ENCODE assay signal across 7 mouse cellular contexts in the genomic region with DNA sequence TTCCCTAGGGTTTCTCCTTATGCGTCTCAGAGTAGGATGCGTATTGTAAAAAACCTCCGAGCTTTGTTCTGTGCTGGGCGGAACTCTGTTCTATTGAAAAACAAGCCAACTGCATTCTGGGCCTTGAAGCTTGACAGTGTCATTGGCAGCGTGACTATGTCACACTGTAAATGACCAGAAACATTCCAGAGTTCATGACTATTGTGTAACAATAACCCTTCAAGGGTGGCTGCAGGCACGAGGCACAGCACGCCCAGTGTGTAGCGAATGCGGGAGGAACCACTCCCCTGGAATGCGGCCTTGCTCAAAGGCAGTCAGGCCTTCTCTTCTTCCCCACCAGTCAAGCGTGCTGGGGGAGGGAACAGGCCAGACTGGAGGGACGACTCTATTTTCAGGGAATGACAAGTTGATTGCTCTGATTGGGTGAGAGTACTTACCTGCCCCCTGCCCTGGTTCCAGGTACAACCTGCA.
DNase-seq lines count a peak whose midpoint lies in the region; ATAC-seq and TF ChIP-seq lines count a peak whose summit lies in the region.

No protein-coding gene starts in this region.

- H3K27ac ChIP-seq in hindbrain, embryonic 16.5 days (ENCODE audit: low read depth, low read length), result no peak overlapping the region
- H3K27ac ChIP-seq in lung, postnatal 0 days (ENCODE audit: low read length), result peak overlapping the region; percentile 22

- CTCF ChIA-PET in Patski (lab: Charles Lee), result interaction anchor here (1.1 kb wide), 1 partner anchor 27 kb away, joined by 3 read pairs; no protein-coding TSS in a partner anchor

- H3K27me3 ChIP-seq in Patski, result no peaks in the 10 kb centered on the region
- no peaks in the 10 kb centered on the region for H3K27me3 ChIP-seq in hindbrain, embryonic 16.5 days (replicated peaks; ENCODE audit: control insufficient read depth, insufficient read depth, low read length)
- no peaks in the 10 kb centered on the region for H3K27me3 ChIP-seq in lung, postnatal 0 days (replicated peaks; ENCODE audit: insufficient read depth, low read length)

- H3K9ac ChIP-seq in hindbrain, embryonic 16.5 days (ENCODE audit: low read depth, low read length), result no peak overlapping the region
- H3K9ac ChIP-seq in lung, postnatal 0 days (replicated peaks; ENCODE audit: low read depth), result no peak overlapping the region

- no peaks in the 10 kb centered on the region for H3K4me1 ChIP-seq in hindbrain, embryonic 16.5 days (ENCODE audit: control insufficient read depth, insufficient read depth, low read depth, low read length)
- H3K4me1 ChIP-seq in lung, postnatal 0 days (ENCODE audit: insufficient read depth, low read depth, low read length), result no peaks in the 10 kb centered on the region; the same call in 1 of the 2 replicates

- H3K4me3 ChIP-seq in hindbrain, embryonic 16.5 days (ENCODE audit: low read length), result no peak overlapping the region
- H3K4me3 ChIP-seq in lung, postnatal 0 days (ENCODE audit: low read depth, low read length), result no peak overlapping the region

- no peak for TF ChIP-seq CTCF in Patski (IDR thresholded peaks at IDR 0.05)
- TF ChIP-seq CTCF in lung, postnatal 0 days (IDR thresholded peaks at IDR 0.05), result no peak

- ATAC-seq in Patski, result peak; percentile 97
- peak; percentile 50 for ATAC-seq in hindbrain, embryonic 16.5 days
- peak; percentile 93 for ATAC-seq in lung, postnatal 0 days

- in situ Hi-C loops in Patski (cut with MboI; ENCODE audit: low pct_unique_long_range_greater_than_20kb), result no loop called here

- no peaks in the 10 kb centered on the region for H3K9me3 ChIP-seq in hindbrain, embryonic 16.5 days (ENCODE audit: control insufficient read depth, low read length)
- H3K9me3 ChIP-seq in lung, postnatal 0 days (ENCODE audit: low read length), result no peaks in the 10 kb centered on the region

- peak; percentile 73 for TF ChIP-seq EP300 in lung, postnatal 0 days (IDR thresholded peaks at IDR 0.05)

- H3K4me2 ChIP-seq in hindbrain, embryonic 16.5 days (ENCODE audit: low read length), result no peak overlapping the region
- H3K4me2 ChIP-seq in lung, postnatal 0 days (replicated peaks; ENCODE audit: low read depth, low read length), result no peak overlapping the region

- WGBS in hindbrain, embryonic 16.5 days, result 29% methylated on average over 12 of the region's 12 CpGs
- WGBS in lung, postnatal 0 days, result 44% methylated on average over 12 of the region's 12 CpGs

- POLR2A ChIA-PET in Patski (lab: Charles Lee), result interaction anchor here (1.7 kb wide), 1 partner anchor 22 kb away, joined by 3 read pairs; no protein-coding TSS in a partner anchor

- H3K36me3 ChIP-seq in hindbrain, embryonic 16.5 days (ENCODE audit: control insufficient read depth, insufficient read depth, low read length), result no peaks in the 10 kb centered on the region
- no peaks in the 10 kb centered on the region for H3K36me3 ChIP-seq in lung, postnatal 0 days (ENCODE audit: insufficient read depth, low read length)

- DNase-seq in Patski (ENCODE audit: low read depth, low spot score), result peak; percentile 73
- DNase-seq in adrenal gland, postnatal 25 days, result peak; percentile 57
- DNase-seq in lung, postnatal 0 days (ENCODE audit: low spot score), result peak; percentile 92
- no peak for DNase-seq in spleen, postnatal 10 days (ENCODE audit: low spot score in 2 of 2)
- DNase-seq in left cerebral cortex, adult 18-20 months (ENCODE audit: low spot score in 2 of 2), result no peak
- DNase-seq in layer of hippocampus, postnatal 36 days, result no peak

Comparison
In these comparisons a context has a peak if more than half of its experiments do, and no peak if none do; other contexts are left out.
1. DNase-seq: peak in Patski (single experiment), adrenal gland, postnatal 25 days (single experiment) and lung, postnatal 0 days (single experiment); none in spleen, postnatal 10 days (0 of 2), left cerebral cortex, adult 18-20 months (0 of 2) and layer of hippocampus, postnatal 36 days (0 of 2).
2. Peak in every context shown above with its lines, with median percentiles within 50 percentile points of each other: ATAC-seq.